Mouse (Mus musculus) spleen, postnatal 0 days (tissue): ENCODE data around the gene Galm. TPM values are rescaled to one million over a fixed set of nuclear protein-coding genes. Genes with fewer than 3 reads are reported as not detected.

Experiments used
- polyA plus RNA-seq: library from polyadenylated mRNA; unstranded; fragments of >200 nt; fragmentation: Nextera tagmentation; extraction: Ambion mirVana; gene quantifications from 2 replicates; pipeline ENCODE4 v1.2.1, GENCODE M21; 2015

Galm gene
- polyA plus RNA-seq = 4.1 and 6.1 TPM in 2 replicates

GRCm38 (mm10) chr17:80127331-80128251 lies at the start of gene Galm:
TSS of gene Galm (plus strand) at chr17:80127471.

DNA sequence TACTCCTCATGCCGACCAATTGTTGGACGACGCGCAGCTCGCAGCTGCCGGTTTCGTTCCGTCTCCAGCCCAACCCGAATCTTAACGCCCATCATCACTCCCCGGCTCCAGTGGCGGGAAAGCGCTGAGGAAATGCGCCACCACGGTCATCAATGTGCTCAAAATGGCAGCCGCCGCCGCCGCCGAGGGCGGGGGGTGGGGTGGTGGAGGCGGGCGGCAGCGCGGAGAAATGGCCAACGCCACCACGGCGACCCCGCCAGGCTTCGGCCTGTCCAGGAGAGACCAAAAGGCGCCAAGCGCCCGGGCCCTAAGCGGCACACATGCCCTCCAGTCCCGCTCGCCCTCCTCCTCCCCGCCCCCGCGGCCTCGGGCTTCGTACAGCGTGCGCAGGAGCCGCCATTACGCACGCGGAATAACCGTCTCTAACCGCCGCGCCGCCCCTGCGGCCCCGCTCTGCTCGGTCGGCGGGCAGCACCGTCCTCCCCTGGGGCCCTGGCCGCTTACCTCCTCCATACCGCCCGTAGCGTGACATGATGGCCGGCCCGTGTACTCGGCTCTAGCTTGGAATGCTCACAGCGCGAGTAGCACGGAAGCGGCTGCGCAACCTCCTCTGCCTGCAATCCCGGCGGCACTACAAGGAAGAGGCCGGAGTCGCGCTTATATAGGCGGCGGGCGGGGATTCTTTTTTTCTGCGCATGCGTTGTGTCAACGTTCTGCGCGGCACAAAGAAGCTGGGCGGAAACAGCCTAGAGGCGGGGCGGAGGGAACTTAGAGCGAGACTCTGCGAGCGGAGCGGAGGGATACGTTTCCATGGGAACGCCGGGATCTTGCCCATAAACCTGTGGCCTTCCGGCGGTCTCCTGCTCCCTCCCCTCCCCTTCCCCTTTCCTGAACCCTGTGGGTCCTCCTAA lies 79.7 kb downstream of the Galm start, which contains the start of the genes Srsf7 and Ttc39d:
TSS of gene Srsf7 (minus strand) at position 637 of the 911 bp plus-strand sequence.
TSS of gene Ttc39d (plus strand) at position 790 of the 911 bp plus-strand sequence.

DNA sequence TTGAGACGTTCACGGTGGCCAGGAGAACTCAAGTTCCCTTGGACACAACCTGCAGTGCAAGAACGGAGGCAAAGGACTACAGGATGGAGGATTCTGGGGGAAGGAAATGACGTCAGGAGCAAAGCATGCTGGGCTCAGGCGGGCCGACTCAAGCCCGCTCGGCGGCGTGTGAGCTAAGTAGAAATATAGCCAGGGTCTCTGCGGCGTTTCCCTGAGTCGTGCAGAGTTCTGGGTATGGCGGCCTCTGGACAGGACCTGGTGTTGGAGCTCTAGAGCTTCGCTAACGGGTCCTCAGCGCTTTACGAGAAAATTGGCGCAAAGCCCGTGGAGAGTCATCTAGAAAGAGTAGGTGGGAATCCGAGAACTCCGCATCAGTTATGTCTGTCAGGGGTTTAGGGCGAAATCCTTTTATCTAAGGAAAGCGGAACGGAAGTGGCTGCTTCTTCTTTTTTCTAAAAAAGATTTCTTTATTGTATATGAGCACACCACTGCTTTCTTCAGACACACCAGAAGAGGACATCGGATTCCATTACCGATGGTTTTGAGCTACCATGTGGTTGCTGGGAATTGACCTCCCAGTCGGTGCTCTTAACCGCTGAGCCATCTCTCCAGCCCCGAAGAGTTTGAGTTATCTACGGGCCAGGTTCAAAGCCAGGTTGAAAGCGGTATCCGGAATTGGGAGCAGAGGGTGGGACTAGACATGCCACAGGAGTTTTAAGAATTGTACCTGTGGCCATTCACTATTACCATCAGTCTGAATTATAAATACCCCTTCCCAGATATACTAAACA lies 97.2 kb downstream of the Galm start, which contains the start of gene Gemin6:
TSS of gene Gemin6 (plus strand) at position 116 of the 791 bp plus-strand sequence.

Other genes with a start within 250 kb of the Galm start
- 24.1 and 25.7 TPM in 2 replicates for gene Atl2, start 231.3 kb upstream of the Galm start, polyA plus RNA-seq
- gene Hnrnpll, start 65.1 kb upstream of the Galm start, polyA plus RNA-seq = 33.0 and 33.6 TPM in 2 replicates
- gene Srsf7, start 79.8 kb downstream of the Galm start, polyA plus RNA-seq = 345 and 353 TPM in 2 replicates
- 0.05 TPM in 2 replicates for gene Ttc39d, start 80.0 kb downstream of the Galm start, polyA plus RNA-seq
- 38.2 and 39.0 TPM in 2 replicates for gene Gemin6, start 97.0 kb downstream of the Galm start, polyA plus RNA-seq
- 7.7 and 10.4 TPM in 2 replicates for gene Morn2, start 162.7 kb downstream of the Galm start, polyA plus RNA-seq
- 3.2 and 3.6 TPM in 2 replicates for gene Dhx57, start 163.0 kb downstream of the Galm start, polyA plus RNA-seq
- 0.81 and 1.0 TPM in 2 replicates for gene Arhgef33, start 179.9 kb downstream of the Galm start, polyA plus RNA-seq
- 1.2 and 1.4 TPM in 2 replicates for gene Gm10190, start 246.1 kb downstream of the Galm start, polyA plus RNA-seq